Mouse (Mus musculus) inflammation-experienced regulatory T-cells (primary cell): ENCODE results near the gene Olfr913. TPM values are rescaled to one million over a fixed set of nuclear protein-coding genes. Genes with fewer than 3 reads are reported as not detected.

Experiments used
- polyA plus RNA-seq, 2 experiments: library from polyadenylated mRNA; unstranded; fragments of 100-300 nt; shearing (Covaris generic); gene quantifications; one replicate each; pipeline ENCODE4 v1.2.1; 2017

Olfr913 gene
- not detected for polyA plus RNA-seq

DNA sequence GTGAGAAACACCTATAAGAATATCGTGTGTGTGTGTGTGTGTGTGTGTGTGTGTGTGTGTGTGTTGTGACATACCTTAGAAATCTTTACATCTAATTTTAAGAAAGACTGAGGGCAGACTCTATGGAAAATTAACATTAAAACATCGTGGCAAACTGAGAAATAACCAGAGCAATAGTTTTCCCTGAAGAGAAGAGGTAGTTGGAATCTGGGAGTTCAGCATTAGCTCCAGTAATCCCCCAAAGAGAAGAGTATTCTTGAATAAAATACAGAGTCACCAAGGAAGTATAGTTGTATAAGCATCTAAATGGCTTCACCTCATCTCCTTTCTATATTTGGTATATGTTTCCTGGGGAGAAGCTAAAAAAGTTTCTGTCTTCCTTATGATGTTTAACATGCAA, at the start of gene Olfr913:
TSS of gene Olfr913 (plus strand) at position 301 of the 400 bp plus-strand sequence.

DNA sequence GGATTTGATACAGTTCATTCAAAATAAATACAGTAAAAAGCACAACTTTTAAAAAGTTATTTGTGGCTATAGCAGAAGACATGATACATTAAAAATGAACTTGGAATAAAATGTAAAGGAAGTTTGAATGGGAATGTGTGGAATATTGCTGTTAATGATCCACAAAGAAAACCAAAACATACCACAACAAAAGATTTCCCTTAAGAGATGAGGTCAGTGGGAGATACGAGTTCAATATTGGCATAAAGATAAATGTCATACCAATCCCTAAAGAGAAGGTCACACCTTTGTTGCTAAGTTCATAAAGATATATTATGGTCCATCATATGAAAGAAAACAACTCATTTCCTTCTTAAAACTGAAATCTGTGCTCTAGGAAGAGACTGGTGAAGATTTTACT, 12.7 kb upstream of the Olfr913 start, which contains the start of gene Olfr912:
TSS of gene Olfr912 (plus strand) at position 301 of the 400 bp plus-strand sequence.

DNA sequence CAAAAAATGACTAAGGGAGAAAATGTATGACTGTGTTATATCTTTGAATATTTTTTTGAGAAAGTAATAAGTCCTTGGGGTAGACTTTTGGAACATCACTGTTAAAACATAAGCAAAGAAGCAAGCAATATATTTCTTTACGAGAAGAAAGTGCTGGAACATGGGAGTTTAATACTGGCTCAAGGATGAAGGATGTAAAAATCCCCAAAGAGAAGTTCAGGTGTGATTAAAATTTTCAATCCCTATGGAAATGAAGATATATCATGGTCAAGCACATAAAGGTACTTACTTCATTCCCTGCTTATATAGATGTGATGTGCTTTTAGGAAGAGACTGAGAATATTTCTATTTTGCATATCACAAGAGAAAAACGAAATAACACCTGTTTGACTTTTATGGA, 12.2 kb downstream of the Olfr913 start, which contains the start of gene Olfr914:
TSS of gene Olfr914 (plus strand) at position 301 of the 400 bp plus-strand sequence.

Other genes with a start within 250 kb of the Olfr913 start
- gene Olfr898, start 244.3 kb upstream of the Olfr913 start, polyA plus RNA-seq: under 1 TPM in 1 of 2 experiments, not detected in 1; 0.42 TPM
- gene Olfr250, start 225.9 kb upstream of the Olfr913 start, polyA plus RNA-seq: under 1 TPM; 0.06 to 0.07 TPM
- gene Olfr251, start 215.7 kb upstream of the Olfr913 start, polyA plus RNA-seq: under 1 TPM in 1 of 2 experiments, not detected in 1; 0.04 TPM
- gene Olfr147, start 191.1 kb upstream of the Olfr913 start, polyA plus RNA-seq: 1 to 10 TPM in 1 of 2 experiments, under 1 TPM in 1; 0.22 to 2.0 TPM
- gene Olfr901, start 163.3 kb upstream of the Olfr913 start, polyA plus RNA-seq: under 1 TPM in 1 of 2 experiments, not detected in 1; 0.45 TPM
- gene Olfr902, start 145.1 kb upstream of the Olfr913 start, polyA plus RNA-seq: not detected
- gene Olfr904, start 129.6 kb upstream of the Olfr913 start, polyA plus RNA-seq: not detected
- under 1 TPM; 0.29 to 0.84 TPM for gene Olfr905, start 121.7 kb upstream of the Olfr913 start, polyA plus RNA-seq
- not detected for gene Olfr906, start 105.7 kb upstream of the Olfr913 start, polyA plus RNA-seq
- gene Olfr907, start 97.0 kb upstream of the Olfr913 start, polyA plus RNA-seq: not detected
- 1 to 10 TPM in 1 of 2 experiments, under 1 TPM in 1; 0.11 to 3.0 TPM for gene Olfr911-ps1, start 71.2 kb upstream of the Olfr913 start, polyA plus RNA-seq
- gene Olfr910, start 54.9 kb upstream of the Olfr913 start, polyA plus RNA-seq: not detected
- gene Olfr912, start 12.6 kb upstream of the Olfr913 start, polyA plus RNA-seq: under 1 TPM; 0.11 to 0.61 TPM
- under 1 TPM in 1 of 2 experiments, not detected in 1; 0.11 TPM for gene Olfr914, start 12.3 kb downstream of the Olfr913 start, polyA plus RNA-seq
- gene Olfr916, start 67.1 kb downstream of the Olfr913 start, polyA plus RNA-seq: under 1 TPM; 0.30 to 0.87 TPM
- not detected for gene Olfr917, start 73.1 kb downstream of the Olfr913 start, polyA plus RNA-seq
- gene Olfr918, start 81.8 kb downstream of the Olfr913 start, polyA plus RNA-seq: under 1 TPM in 1 of 2 experiments, not detected in 1; 0.04 TPM
- gene Olfr919, start 110.9 kb downstream of the Olfr913 start, polyA plus RNA-seq: not detected
- gene Vwa5a, start 125.5 kb downstream of the Olfr913 start, polyA plus RNA-seq: 10 to 100 TPM; 36.6 to 44.6 TPM
- gene Olfr920, start 159.5 kb downstream of the Olfr913 start, polyA plus RNA-seq: 1 to 10 TPM in 1 of 2 experiments, under 1 TPM in 1; 0.17 to 1.5 TPM
- gene Olfr921, start 180.3 kb downstream of the Olfr913 start, polyA plus RNA-seq: under 1 TPM in 1 of 2 experiments, not detected in 1; 0.09 TPM
- gene Olfr922, start 221.9 kb downstream of the Olfr913 start, polyA plus RNA-seq: not detected
- 1 to 10 TPM in 1 of 2 experiments, not detected in 1; 1.5 TPM for gene Olfr923, start 233.8 kb downstream of the Olfr913 start, polyA plus RNA-seq